Mouse (Mus musculus) heart, adult 2 months (tissue): ENCODE data around the gene Ptdss2. TPM values are rescaled to one million over a fixed set of nuclear protein-coding genes. Genes with fewer than 3 reads are reported as not detected.

Experiments
- DNase-seq, 2 experiments: peaks; one replicate each; pipeline ENCODE4 v3.0.0; 2021
- H3K27ac ChIP-seq: fragments of 200-600 bp; 2 replicates; pipeline ENCODE4 v1.8.1; 2022
- H3K27me3 ChIP-seq: fragments of 200-500 bp; 2 replicates; pipeline ENCODE4 v1.6.1; 2012; ENCODE audit warnings: mild to moderate bottlenecking, low read length, inconsistent platforms, mixed read lengths; ENCODE audit not compliant: control insufficient read depth, insufficient read depth
- H3K36me3 ChIP-seq: fragments of 200-500 bp; 2 replicates; pipeline ENCODE4 v1.6.1; 2012; ENCODE audit warnings: low read length, inconsistent platforms; ENCODE audit not compliant: control insufficient read depth, insufficient read depth
- H3K4me1 ChIP-seq: fragments of 200-500 bp; 2 replicates; pipeline ENCODE4 v1.6.1; 2011; ENCODE audit warnings: low read length; ENCODE audit not compliant: control insufficient read depth, insufficient read depth
- H3K4me3 ChIP-seq: fragments of 200-600 bp; 2 replicates; pipeline ENCODE4 v1.8.1; 2022
- H3K79me2 ChIP-seq: fragments of 200-500 bp; replicated peaks from 2 replicates; pipeline ENCODE4 v1.6.1; 2012; ENCODE audit warnings: mild to moderate bottlenecking, inconsistent platforms, low read length, moderate library complexity, mixed read lengths; ENCODE audit not compliant: control insufficient read depth, insufficient read depth
- H3K9ac ChIP-seq: fragments of 200-500 bp; 2 replicates; pipeline ENCODE4 v1.6.1; 2012; ENCODE audit warnings: low read depth, mild to moderate bottlenecking, control low read depth, inconsistent platforms, low read length, mixed read lengths
- CTCF ChIP-seq: fragments of 200-600 bp; IDR thresholded peaks from 2 replicates; pipeline ENCODE4 v1.8.1; 2022; ENCODE audit warnings: antibody characterized with exemption, mild to moderate bottlenecking, moderate library complexity
- EP300 ChIP-seq: fragments of 200-500 bp; IDR thresholded peaks from 2 replicates; pipeline ENCODE4 v1.6.1; 2011; ENCODE audit warnings: low read depth, low read length, control low read depth; ENCODE audit not compliant: insufficient read depth
- POLR2A ChIP-seq: fragments of 200-500 bp; IDR thresholded peaks from 2 replicates; pipeline ENCODE4 v1.6.1; 2011; ENCODE audit warnings: mild to moderate bottlenecking, low read depth, low read length, control low read depth; ENCODE audit not compliant: insufficient read depth
- WGBS: fragments of 180-500 bp; shearing (Covaris S2); methylation state at CpG from one replicate; pipeline ENCODE4 v1.1.7; 2018; 5-methylcytosine and 5-hydroxymethylcytosine counted together
- intact Hi-C: fragments of 180-260 bp; cut with DNase I; formaldehyde crosslinking; loops from one replicate; pipeline ENCODE4 v1.15.1; 2025
- polyA plus RNA-seq: library from polyadenylated mRNA; depleted of rRNA; stranded (reverse); fragments of >200 nt; gene quantifications from 2 replicates; pipeline ENCODE4 v1.2.3, GENCODE M21; 2012
- total RNA-seq, 2 experiments: library from RNA; stranded (reverse); gene quantifications; 2 replicates each; pipeline ENCODE4 v1.2.3; 2021

The Ptdss2 gene
- total and polyA plus RNA-seq, 3 experiments: 22.4 to 29.7 (median 25.9) TPM

- H3K27me3 ChIP-seq: no peaks in the 10 kb centered on the region
- H3K79me2 ChIP-seq: no peaks in the 10 kb centered on the region
- WGBS: 61% methylated on average over 6 of the region's 6 CpGs
- H3K9ac ChIP-seq: peak overlapping the region; percentile 70
- H3K27ac ChIP-seq: peak overlapping the region; percentile 62
- H3K4me1 ChIP-seq: peaks cover 10% of the 10 kb centered on the region
- H3K4me3 ChIP-seq: peak overlapping the region; percentile 36
- H3K36me3 ChIP-seq: no peaks in the 10 kb centered on the region
- DNase-seq: no peak
- TF ChIP-seq EP300 (no peak), POLR2A (no peak), CTCF (no peak)
- intact Hi-C loops: loop anchor here (1.0 kb wide), 1 partner anchor 26 kb away; the partner anchor contains the start of gene Ptdss2
Measured at GRCm38 (mm10) chr7:141096021-141096420, 26.2 kb upstream of the Ptdss2 start.

DNA sequence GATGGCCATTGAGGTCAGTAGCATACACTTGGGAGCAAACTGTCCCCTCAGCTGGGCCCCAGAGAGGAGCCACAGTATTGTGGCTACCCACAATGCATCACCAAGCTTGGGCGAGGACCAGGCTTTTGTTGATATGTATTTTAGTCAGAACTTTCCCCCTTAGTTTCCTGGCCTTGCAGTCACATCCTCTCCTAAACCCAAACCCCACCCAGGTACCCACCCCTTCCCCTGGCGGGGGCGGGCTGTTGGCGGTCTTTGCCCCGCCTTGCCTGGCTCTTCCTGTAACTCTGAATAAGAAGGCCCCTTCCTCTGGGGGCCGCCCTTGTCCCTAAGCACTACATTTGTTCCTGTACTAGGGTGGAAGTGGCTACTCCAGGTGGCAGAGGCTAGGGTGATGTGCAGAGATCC is 25.5 kb upstream of the Ptdss2 start:
- Histone ChIP-seq H3K4me3 (peak overlapping the region; percentile 42), H3K27ac (peak overlapping the region; percentile 69), H3K36me3 (no peaks in the 10 kb centered on the region), H3K79me2 (no peaks in the 10 kb centered on the region), H3K27me3 (no peaks in the 10 kb centered on the region), H3K4me1 (peaks cover 10% of the 10 kb centered on the region), H3K9ac (peak overlapping the region; percentile 70)
- TF ChIP-seq CTCF (peak; percentile 54), EP300 (peak; percentile 45; the same call in 1 of the 2 replicates), POLR2A (peak; percentile 79)
- DNase-seq: peak; percentile 81 to 89
- WGBS: 33% methylated on average over 6 of the region's 6 CpGs
- intact Hi-C loops: loop anchor here (1.0 kb wide), 1 partner anchor 26 kb away; the partner anchor contains the start of gene Ptdss2

GRCm38 (mm10) chr7:141097177-141097576 is 25.0 kb upstream of the Ptdss2 start:
- H3K79me2 ChIP-seq: no peaks in the 10 kb centered on the region
- H3K4me1 ChIP-seq: peaks cover 10% of the 10 kb centered on the region
- H3K36me3 ChIP-seq: no peaks in the 10 kb centered on the region
- no peak for TF ChIP-seq EP300
- TF ChIP-seq POLR2A: no peak
- TF ChIP-seq CTCF: no peak
- no peak overlapping the region for H3K9ac ChIP-seq
- no peak overlapping the region for H3K4me3 ChIP-seq
- no peak for DNase-seq
- intact Hi-C loops: no loop called here
- no peaks in the 10 kb centered on the region for H3K27me3 ChIP-seq
- WGBS: 82% methylated on average over 5 of the region's 5 CpGs
- H3K27ac ChIP-seq: peak overlapping the region; percentile 55

- H3K27ac ChIP-seq: no peak within 1 kb of the TSS; the same call in 1 of the 2 replicates
- intact Hi-C loops: no loop called here
- TF ChIP-seq POLR2A: no peak
- TF ChIP-seq CTCF: no peak
- no peak for TF ChIP-seq EP300
- peaks cover 5% of the 10 kb centered on the region for H3K4me1 ChIP-seq
- no peaks in the 10 kb centered on the region for H3K27me3 ChIP-seq
- H3K4me3 ChIP-seq: peak within 1 kb of the TSS; percentile 48
- H3K79me2 ChIP-seq: no peaks in the 10 kb centered on the region
- no peaks in the 10 kb centered on the region for H3K36me3 ChIP-seq
- peak within 1 kb of the TSS; percentile 11 for H3K9ac ChIP-seq
- peak; percentile 47 to 57 for DNase-seq
- WGBS: 2% methylated on average over 56 of the region's 56 CpGs
Measured at GRCm38 (mm10) chr7:141099911-141100691, 22.1 kb upstream of the Ptdss2 start, which contains the start of gene Sigirr. Sigirr (minus strand) TSS chr7:141100572.

- WGBS: 47% methylated on average over 3 of the region's 3 CpGs
- no peak for DNase-seq
- Histone ChIP-seq H3K27me3 (no peaks in the 10 kb centered on the region), H3K4me1 (no peaks in the 10 kb centered on the region), H3K9ac (no peak overlapping the region), H3K27ac (no peak overlapping the region), H3K36me3 (no peaks in the 10 kb centered on the region), H3K4me3 (no peak overlapping the region), H3K79me2 (no peaks in the 10 kb centered on the region)
- no peak for TF ChIP-seq POLR2A
- TF ChIP-seq CTCF: no peak
- no peak for TF ChIP-seq EP300
- intact Hi-C loops: no loop called here
Measured at GRCm38 (mm10) chr7:141103161-141103560, 19.0 kb upstream of the Ptdss2 start.

- no peaks in the 10 kb centered on the region for H3K36me3 ChIP-seq
- H3K79me2 ChIP-seq: no peaks in the 10 kb centered on the region
- H3K4me3 ChIP-seq: no peak overlapping the region
- DNase-seq: no peak
- H3K27me3 ChIP-seq: no peaks in the 10 kb centered on the region
- H3K27ac ChIP-seq: no peak overlapping the region
- WGBS: 80% methylated on average over 9 of the region's 9 CpGs
- intact Hi-C loops: no loop called here
- no peaks in the 10 kb centered on the region for H3K4me1 ChIP-seq
- TF ChIP-seq CTCF (no peak), POLR2A (no peak), EP300 (no peak)
- no peak overlapping the region for H3K9ac ChIP-seq
Measured at GRCm38 (mm10) chr7:141115874-141116273, 6.3 kb upstream of the Ptdss2 start.
